Mouse (Mus musculus) myocyte (in vitro differentiated cells): ENCODE results near the gene Ackr2.

Experiments used
- CEBPB ChIP-seq: IDR thresholded peaks from 2 replicates; pipeline ENCODE4 v1.6.1; 2011; ENCODE audit warnings: mild to moderate bottlenecking, moderate library complexity; ENCODE audit not compliant: poor library complexity, insufficient read depth, severe bottlenecking
- E2F4 ChIP-seq: IDR thresholded peaks from one replicate; pipeline ENCODE4 v1.6.1; 2011; ENCODE audit warnings: mild to moderate bottlenecking, control low read depth, moderate library complexity; ENCODE audit not compliant: insufficient read depth
- MYOD1 ChIP-seq, 3 experiments: IDR thresholded peaks; one replicate each; pipeline ENCODE4 v1.6.1; 2011; ENCODE audit warnings: control low read depth in 2 of 3, low read depth in 2 of 3, mild to moderate bottlenecking in 2 of 3, moderate library complexity in 1 of 3; ENCODE audit not compliant: insufficient read length in 2 of 3, control insufficient read depth in 1 of 3
- MYOG ChIP-seq, 3 experiments: IDR thresholded peaks; one replicate each; pipeline ENCODE4 v1.6.1; 2011; ENCODE audit warnings: control low read depth in 2 of 3, low read depth in 2 of 3, mild to moderate bottlenecking in 2 of 3; ENCODE audit not compliant: insufficient read length in 2 of 3, control insufficient read depth in 1 of 3, insufficient read depth in 1 of 3
- POLR2A ChIP-seq: IDR thresholded peaks from one replicate; pipeline ENCODE4 v1.6.1; 2011; ENCODE audit warnings: low read depth, mild to moderate bottlenecking, control low read depth, moderate library complexity; ENCODE audit not compliant: insufficient read length
- TCF12 ChIP-seq: IDR thresholded peaks from one replicate; pipeline ENCODE4 v1.6.1; 2011; ENCODE audit warnings: mild to moderate bottlenecking, control low read depth; ENCODE audit not compliant: poor library complexity, insufficient read depth, severe bottlenecking
- TCF3 ChIP-seq: IDR thresholded peaks from one replicate; pipeline ENCODE4 v1.6.1; 2011; ENCODE audit warnings: low read depth, control low read depth; ENCODE audit not compliant: insufficient read length
- USF1 ChIP-seq: IDR thresholded peaks from one replicate; pipeline ENCODE4 v1.6.1; 2011; ENCODE audit warnings: low read depth, mild to moderate bottlenecking, control low read depth, moderate library complexity

DNA sequence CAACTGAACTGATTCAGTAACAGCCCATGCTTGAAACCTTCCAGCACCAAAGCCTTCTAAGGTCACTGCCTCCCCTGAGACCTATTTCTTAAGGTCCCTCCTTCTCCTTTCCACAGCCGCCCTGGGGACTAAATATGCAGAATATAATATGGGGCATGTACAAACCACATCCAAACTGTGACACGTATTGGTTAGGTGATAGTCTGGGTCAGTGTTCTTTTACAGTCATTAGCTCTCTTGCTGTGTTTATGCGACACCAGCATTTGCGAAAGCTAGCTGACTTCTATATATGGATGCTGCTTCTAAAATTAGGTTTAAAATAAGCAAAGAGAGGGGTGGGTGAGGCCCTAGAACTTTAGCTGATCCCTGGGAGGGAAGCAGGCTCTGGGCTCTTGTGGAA, 1.3 kb upstream of the Ackr2 start:
- no peak for TF ChIP-seq CEBPB
- no peak for TF ChIP-seq POLR2A
- no peak for TF ChIP-seq USF1
- no peak for TF ChIP-seq MYOG (IDR thresholded peaks at IDR 0.05; ENCODE audit: control insufficient read depth in 1 of 3, insufficient read depth in 1 of 3, insufficient read length in 2 of 3, low read depth in 2 of 3)
- TF ChIP-seq MYOD1 (IDR thresholded peaks at IDR 0.05; ENCODE audit: control insufficient read depth in 1 of 3, insufficient read length in 2 of 3, low read depth in 2 of 3): no peak
- TF ChIP-seq E2F4: no peak
- no peak for TF ChIP-seq TCF12
- no peak for TF ChIP-seq TCF3
